Mouse (Mus musculus) CD8-positive naive resting alpha-beta T cell, adult 2 months (primary cell): ENCODE data around the gene Olfr322.
"Not testable (repeated sequence)": the region's sequence is repeated elsewhere in the genome, so short reads cannot be mapped to it uniquely, and the experiment has no call there.

Source experiments
- DNase-seq, 2 experiments: peaks; one replicate each; pipeline ENCODE4 v3.0.0; 2022; ENCODE audit warnings: low read depth in 2 of 2, low spot score in 2 of 2

Olfr322 gene

GRCm38 (mm10) chr11:58658596-58658995 lies at the start of gene Olfr322:
Gene Olfr322, plus strand, starts transcription at chr11:58658782.
- DNase-seq, result no peak

- no peak for DNase-seq
Observed at GRCm38 (mm10) chr11:58613359-58613758, 45.2 kb upstream of the Olfr322 start.

- no peak for DNase-seq
Observed at GRCm38 (mm10) chr11:58614526-58614925, 44.1 kb upstream of the Olfr322 start.

DNA sequence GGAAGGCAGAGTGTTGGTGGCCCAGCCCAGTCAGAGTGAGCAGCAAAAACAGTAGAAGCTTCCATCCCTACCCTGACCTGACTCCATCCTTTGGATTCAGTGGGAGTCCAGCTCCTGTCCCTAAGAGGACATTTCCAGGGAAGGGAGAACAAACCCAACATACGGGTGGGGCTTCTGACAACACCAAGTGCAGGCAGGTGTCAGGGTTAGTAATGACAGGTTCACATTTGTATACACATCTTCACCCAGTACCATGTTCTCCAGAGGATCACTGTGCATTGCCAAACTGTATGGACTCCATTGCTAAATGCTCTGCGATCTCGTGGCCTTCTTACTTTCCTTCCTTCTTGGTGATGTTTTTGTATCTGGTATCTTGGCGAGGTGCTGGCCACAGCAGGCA lies 42.6 kb upstream of the Olfr322 start, which contains the start of gene 2210407C18Rik:
2210407C18Rik (minus strand) TSS at position 101 of the 400 bp plus-strand sequence.
- no peak for DNase-seq

DNA sequence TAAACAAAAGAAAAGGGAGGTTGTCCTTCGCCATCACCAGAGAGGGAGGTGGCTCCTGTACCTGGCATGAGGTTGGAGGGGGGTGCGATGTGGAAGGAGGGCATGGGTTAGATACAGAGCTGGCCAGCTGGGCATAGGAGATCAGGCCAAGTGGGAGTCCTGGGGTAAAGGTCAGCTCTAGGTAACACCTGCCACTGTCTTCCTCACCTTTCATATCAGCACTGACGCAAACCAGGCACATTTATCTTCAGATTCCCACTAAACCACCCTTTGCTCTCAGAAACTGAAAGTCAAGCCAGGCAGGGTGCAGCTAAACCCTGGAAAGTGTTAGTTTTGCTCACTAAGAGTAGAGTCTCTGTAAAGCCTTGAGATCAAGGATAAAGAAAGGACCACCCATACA lies 40.2 kb upstream of the Olfr322 start:
- DNase-seq, result no peak

- DNase-seq, result no peak
Observed at GRCm38 (mm10) chr11:58618793-58619192, 39.8 kb upstream of the Olfr322 start.

- no peak for DNase-seq
Observed at GRCm38 (mm10) chr11:58626146-58626545, 32.4 kb upstream of the Olfr322 start.

DNA sequence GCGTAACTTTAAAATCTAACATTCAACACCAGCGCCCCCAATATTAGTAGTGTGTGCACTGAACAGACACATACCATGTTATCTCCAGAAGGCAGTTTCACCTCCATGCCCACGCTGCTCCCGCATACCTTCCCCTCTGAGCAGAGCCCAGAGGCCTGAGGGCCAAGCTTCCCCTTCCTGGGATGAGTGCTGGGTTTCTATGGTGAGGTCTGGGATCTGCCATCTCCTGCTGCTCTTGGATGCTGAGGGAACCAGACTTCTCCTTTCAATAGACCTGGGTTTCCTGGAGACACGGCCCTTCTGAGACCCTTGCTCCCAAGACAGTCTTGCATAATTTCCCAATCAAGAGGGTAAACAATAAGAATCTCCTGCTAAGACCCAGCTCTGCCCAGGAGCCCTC lies 28.2 kb upstream of the Olfr322 start, which contains the start of gene Olfr323:
Olfr323 (minus strand) TSS at position 101 of the 400 bp plus-strand sequence.
- DNase-seq, result no peak

- no peak for DNase-seq
Observed at GRCm38 (mm10) chr11:58634878-58635277, 23.7 kb upstream of the Olfr322 start.

- DNase-seq, result peak; percentile 35 to 41
Observed at GRCm38 (mm10) chr11:58636376-58636977, 22.1 kb upstream of the Olfr322 start.

GRCm38 (mm10) chr11:58638176-58638701 lies 20.3 kb upstream of the Olfr322 start:
- DNase-seq, result no peak

DNA sequence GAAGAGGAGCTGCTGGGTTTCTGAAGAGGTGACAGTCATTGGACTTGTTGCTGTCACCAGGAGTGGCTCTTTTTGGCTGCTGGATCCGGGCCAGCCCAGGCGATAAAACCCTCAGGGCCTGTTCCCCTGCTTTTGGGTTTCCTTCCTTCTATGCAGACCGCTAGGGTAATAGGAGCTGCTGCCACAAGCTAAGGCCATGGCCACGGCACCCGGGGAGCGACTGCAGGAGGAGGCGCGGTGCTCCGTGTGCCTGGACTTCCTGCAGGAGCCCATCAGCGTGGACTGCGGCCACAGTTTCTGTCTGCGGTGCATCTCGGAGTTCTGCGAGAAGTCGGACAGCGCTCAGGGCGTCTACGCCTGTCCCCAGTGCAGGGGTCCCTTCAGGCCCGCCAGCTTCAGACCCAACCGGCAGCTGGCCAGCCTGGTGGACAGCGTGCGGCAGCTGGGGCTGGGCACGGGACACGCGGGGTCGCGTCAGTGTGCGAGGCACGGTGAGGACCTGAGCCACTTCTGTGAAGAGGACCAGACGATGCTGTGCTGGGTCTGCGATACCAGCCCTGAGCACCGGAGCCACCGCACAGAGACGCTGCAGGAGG lies 18.2 kb upstream of the Olfr322 start, which contains the start of gene Trim58:
Trim58 (plus strand) TSS at position 194 of the 596 bp plus-strand sequence.
- DNase-seq, result no peak

GRCm38 (mm10) chr11:58641057-58641456 lies 17.5 kb upstream of the Olfr322 start:
- no peak for DNase-seq

- no peak for DNase-seq
Observed at GRCm38 (mm10) chr11:58641638-58642358, 16.8 kb upstream of the Olfr322 start.

GRCm38 (mm10) chr11:58643350-58643749 lies 15.2 kb upstream of the Olfr322 start:
- DNase-seq, result peak; percentile 15 to 50

GRCm38 (mm10) chr11:58655151-58655550 lies 3.4 kb upstream of the Olfr322 start:
- no peak for DNase-seq

- no peak for DNase-seq
Observed at GRCm38 (mm10) chr11:58669252-58669651, 10.7 kb downstream of the Olfr322 start.

DNA sequence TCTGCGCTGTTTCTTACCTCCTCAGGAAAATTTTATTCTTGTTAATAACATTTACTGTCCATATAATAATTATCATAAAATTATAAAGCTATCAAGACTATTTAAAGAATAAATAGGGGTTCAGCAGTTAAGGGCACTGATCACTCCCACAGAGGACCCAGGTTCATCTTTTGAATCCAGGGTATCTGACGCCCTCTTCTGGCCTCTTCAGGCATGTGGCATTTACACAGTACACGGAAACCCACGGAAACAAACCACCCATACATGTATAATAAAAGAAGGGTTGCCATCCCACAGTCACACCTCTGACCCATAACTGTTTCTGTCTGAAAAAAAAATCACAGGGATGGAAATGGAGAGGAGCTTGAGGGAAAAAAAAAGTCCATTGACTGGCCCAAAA lies 13.2 kb downstream of the Olfr322 start:
- DNase-seq, result no peak

DNA sequence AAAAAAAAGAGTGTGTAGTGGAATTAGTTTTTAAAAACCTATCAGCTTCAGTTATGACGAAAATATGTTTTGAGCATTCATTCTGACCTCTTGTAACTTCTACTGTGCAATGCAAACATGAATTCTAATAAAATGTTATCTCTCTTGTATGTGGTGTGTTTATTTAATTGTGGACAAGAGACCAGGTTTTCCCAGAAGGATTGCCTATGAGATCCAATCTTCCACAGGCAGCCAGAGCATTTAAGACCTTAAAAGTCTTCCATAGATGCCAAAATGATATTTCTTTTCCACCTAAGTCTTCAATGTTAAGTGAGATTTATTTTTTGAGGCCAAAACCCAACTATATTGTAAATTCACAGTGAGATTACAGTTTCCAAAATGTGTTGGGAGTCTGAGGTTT lies 22.2 kb downstream of the Olfr322 start, which contains the start of gene Olfr320:
Olfr320 (plus strand) TSS at position 301 of the 400 bp plus-strand sequence.
- no peak for DNase-seq

- DNase-seq, result no peak
Observed at GRCm38 (mm10) chr11:58698862-58699261, 40.3 kb downstream of the Olfr322 start, which contains the start of gene Olfr319. Gene Olfr319, plus strand, starts transcription at chr11:58699162.

- DNase-seq, result no peak
Observed at GRCm38 (mm10) chr11:58709086-58709485, 50.5 kb downstream of the Olfr322 start.

DNA sequence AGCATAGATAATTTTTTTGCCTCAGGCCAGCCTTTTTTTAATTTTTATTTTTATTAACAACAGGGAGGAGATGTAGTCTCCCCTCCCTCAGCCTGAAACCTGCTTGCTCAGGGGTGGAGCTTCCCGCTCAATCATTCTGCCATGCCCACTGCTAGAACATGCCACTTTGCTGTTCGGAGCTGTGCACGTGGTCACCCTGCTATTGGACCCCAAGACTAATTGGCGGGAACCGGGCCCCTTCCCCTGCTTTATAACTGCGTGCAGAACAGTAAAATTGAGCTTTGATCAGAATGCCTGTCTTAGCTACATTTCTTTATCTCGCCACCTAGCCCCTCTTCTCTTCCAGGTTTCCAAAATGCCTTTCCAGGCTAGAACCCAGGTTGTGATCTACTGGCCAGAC lies 59.1 kb downstream of the Olfr322 start:
- not testable (repeated sequence) for DNase-seq
